ENCODE assay signal across 26 mouse cellular contexts in the genomic region with DNA sequence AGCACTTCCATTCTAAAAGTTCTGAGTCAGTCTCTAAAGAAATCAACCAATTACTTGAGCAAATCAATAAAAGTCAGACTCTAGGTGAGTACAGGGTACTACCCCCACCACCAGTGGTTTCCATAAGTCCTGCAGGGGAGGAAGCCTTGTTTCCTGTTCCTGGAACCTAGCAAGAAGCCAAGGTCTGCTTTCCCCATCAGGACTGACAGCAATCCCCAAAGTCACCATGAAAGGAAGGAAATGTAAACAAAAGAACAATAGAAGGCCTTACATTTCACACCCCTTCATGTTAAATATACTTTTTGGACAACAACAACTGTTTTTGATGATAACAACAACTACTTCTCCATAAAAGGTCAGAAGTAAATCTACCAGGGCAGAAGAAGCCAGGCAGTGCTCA. TPM values are rescaled to one million over a fixed set of nuclear protein-coding genes. Genes with fewer than 3 reads are reported as not detected.
DNase-seq lines count a peak whose midpoint lies in the region; ATAC-seq and TF ChIP-seq lines count a peak whose summit lies in the region.
"Had no signal": no experiment of that assay in that cellular context is flagged by ENCODE, and none has a peak within 500 bp of the region (broad histone marks: within the 10 kb centered on the region; RNA-seq: fewer than 3 reads in every experiment).

No protein-coding gene starts in this region.

- no peaks in the 10 kb centered on the region for H3K36me3 ChIP-seq in heart, embryonic 12.5 days
- H3K36me3 ChIP-seq in kidney, adult 2 months (ENCODE audit: control insufficient read depth, insufficient read depth, low read length), result no peaks in the 10 kb centered on the region
- H3K36me3 ChIP-seq in stomach, embryonic 14.5 days (ENCODE audit: control insufficient read depth, insufficient read depth, low read length), result no peaks in the 10 kb centered on the region
- H3K36me3 ChIP-seq in stomach, postnatal 0 days (ENCODE audit: control insufficient read depth, insufficient read depth, low read length), result no peaks in the 10 kb centered on the region
- H3K36me3 ChIP-seq: embryonic facial prominence, embryonic 13.5 days; forebrain, embryonic 15.5 days; limb, embryonic 12.5 days; liver, embryonic 15.5 days; lung, embryonic 15.5 days; midbrain, embryonic 12.5 days; neural tube, embryonic 12.5 days had no signal

- H3K27ac ChIP-seq in heart, embryonic 12.5 days (ENCODE audit: poor library complexity, severe bottlenecking), result no peak overlapping the region
- H3K27ac ChIP-seq in kidney, adult 2 months (ENCODE audit: insufficient read depth, low read depth, low read length), result no peak overlapping the region
- H3K27ac ChIP-seq in stomach, embryonic 14.5 days (ENCODE audit: low read length), result peak overlapping the region; percentile 15; the same call in 1 of the 2 replicates
- no peak overlapping the region for H3K27ac ChIP-seq in stomach, postnatal 0 days (replicated peaks)
- H3K27ac ChIP-seq: embryonic facial prominence, embryonic 13.5 days; forebrain, embryonic 10.5 days; forebrain, embryonic 15.5 days; hindbrain, embryonic 14.5 days; layer of hippocampus, adult 2 months; left cerebral cortex, adult 2 months; limb, embryonic 12.5 days; liver, embryonic 15.5 days; lung, embryonic 15.5 days; midbrain, embryonic 12.5 days; neural tube, embryonic 12.5 days had no signal

- no peak for TF ChIP-seq EP300 in stomach, postnatal 0 days (optimal IDR thresholded peaks at IDR 0.05)

- no peak for ATAC-seq in heart, embryonic 12.5 days (ENCODE audit: insufficient number of reproducible peaks, low FRiP score)
- no peak for ATAC-seq in stomach, embryonic 14.5 days (ENCODE audit: insufficient number of reproducible peaks, insufficient read depth, low FRiP score, low read depth)
- ATAC-seq in stomach, postnatal 0 days (ENCODE audit: low FRiP score, low TSS enrichment), result no peak
- ATAC-seq: forebrain, embryonic 15.5 days; intestine, postnatal 0 days had no signal

- H3K4me1 ChIP-seq in heart, embryonic 12.5 days (replicated peaks), result peaks cover 40% of the 10 kb centered on the region
- no peaks in the 10 kb centered on the region for H3K4me1 ChIP-seq in kidney, adult 2 months (ENCODE audit: control insufficient read depth, insufficient read depth, low read length)
- H3K4me1 ChIP-seq in stomach, embryonic 14.5 days (ENCODE audit: control insufficient read depth, insufficient read depth, low read length), result peaks cover 6% of the 10 kb centered on the region; the same call in 1 of the 2 replicates
- no peaks in the 10 kb centered on the region for H3K4me1 ChIP-seq in stomach, postnatal 0 days (replicated peaks; ENCODE audit: control insufficient read depth, insufficient read depth)

- no peak overlapping the region for H3K4me2 ChIP-seq in heart, embryonic 12.5 days
- H3K4me2 ChIP-seq in stomach, embryonic 14.5 days (replicated peaks; ENCODE audit: low read depth, low read length), result no peak overlapping the region
- no peak overlapping the region for H3K4me2 ChIP-seq in stomach, postnatal 0 days (replicated peaks; ENCODE audit: low read depth)
- H3K4me2 ChIP-seq: embryonic facial prominence, embryonic 13.5 days; forebrain, embryonic 15.5 days; hindbrain, embryonic 14.5 days; limb, embryonic 12.5 days; liver, embryonic 15.5 days; lung, embryonic 15.5 days; midbrain, embryonic 12.5 days; neural tube, embryonic 12.5 days had no signal

- H3K9me3 ChIP-seq in heart, embryonic 12.5 days (replicated peaks), result no peaks in the 10 kb centered on the region; the same call in 1 of the 2 replicates
- H3K9me3 ChIP-seq in stomach, embryonic 14.5 days (ENCODE audit: control insufficient read depth, low read depth, low read length), result no peaks in the 10 kb centered on the region
- no peaks in the 10 kb centered on the region for H3K9me3 ChIP-seq in stomach, postnatal 0 days (ENCODE audit: control insufficient read depth, low read length)
- H3K9me3 ChIP-seq: embryonic facial prominence, embryonic 13.5 days; forebrain, embryonic 10.5 days; forebrain, embryonic 15.5 days; limb, embryonic 12.5 days; liver, embryonic 15.5 days; lung, embryonic 15.5 days; midbrain, embryonic 12.5 days; neural tube, embryonic 12.5 days had no signal

- DNase-seq in heart, adult 9 months (ENCODE audit: low spot score in 2 of 2), result peak; percentile 46 to 81
- peak; percentile 23 for DNase-seq in kidney, adult 2 months
- no peak for DNase-seq in kidney, postnatal 4 days
- DNase-seq in stomach, postnatal 0 days (ENCODE audit: low spot score), result no peak
- DNase-seq: adrenal gland, postnatal 25 days; B cell, adult 2 months; cerebellum, adult 18-20 months; cerebellum, postnatal 10 days; kidney, postnatal 25 days; lung, postnatal 36 days; right cerebral cortex, postnatal 4 days had no signal

- H3K9ac ChIP-seq in heart, embryonic 12.5 days, result no peak overlapping the region
- no peak overlapping the region for H3K9ac ChIP-seq in stomach, embryonic 14.5 days (replicated peaks; ENCODE audit: low read depth, low read length)
- no peak overlapping the region for H3K9ac ChIP-seq in stomach, postnatal 0 days (ENCODE audit: low read length)
- H3K9ac ChIP-seq: embryonic facial prominence, embryonic 13.5 days; forebrain, embryonic 15.5 days; hindbrain, embryonic 14.5 days; limb, embryonic 12.5 days; liver, embryonic 15.5 days; lung, embryonic 15.5 days; midbrain, embryonic 12.5 days; neural tube, embryonic 12.5 days had no signal

- no peak overlapping the region for H3K4me3 ChIP-seq in heart, embryonic 12.5 days
- no peak overlapping the region for H3K4me3 ChIP-seq in kidney, adult 2 months (ENCODE audit: insufficient read depth, low read depth, low read length)
- H3K4me3 ChIP-seq in stomach, embryonic 14.5 days (ENCODE audit: low read depth, low read length), result no peak overlapping the region
- H3K4me3 ChIP-seq in stomach, postnatal 0 days (ENCODE audit: low read depth, low read length), result no peak overlapping the region
- H3K4me3 ChIP-seq: embryonic facial prominence, embryonic 13.5 days; forebrain, embryonic 10.5 days; forebrain, embryonic 15.5 days; layer of hippocampus, adult 2 months; left cerebral cortex, adult 2 months; limb, embryonic 12.5 days; liver, embryonic 15.5 days; lung, embryonic 15.5 days; midbrain, embryonic 12.5 days; myocyte; neural tube, embryonic 12.5 days had no signal

- no peaks in the 10 kb centered on the region for H3K27me3 ChIP-seq in heart, embryonic 12.5 days (replicated peaks)
- no peaks in the 10 kb centered on the region for H3K27me3 ChIP-seq in kidney, adult 2 months (replicated peaks; ENCODE audit: control insufficient read depth, insufficient read depth, low read length)
- no peaks in the 10 kb centered on the region for H3K27me3 ChIP-seq in stomach, embryonic 14.5 days (ENCODE audit: control insufficient read depth, insufficient read depth, low read length)
- no peaks in the 10 kb centered on the region for H3K27me3 ChIP-seq in stomach, postnatal 0 days (ENCODE audit: control insufficient read depth, insufficient read depth, low read length)
- H3K27me3 ChIP-seq: embryonic facial prominence, embryonic 13.5 days; forebrain, embryonic 15.5 days; limb, embryonic 12.5 days; liver, embryonic 15.5 days; lung, embryonic 15.5 days; midbrain, embryonic 12.5 days; neural tube, embryonic 12.5 days had no signal

- no peak for TF ChIP-seq POLR2A in kidney, adult 2 months (IDR thresholded peaks at IDR 0.05; ENCODE audit: low read depth, low read length)

- no peak for TF ChIP-seq CTCF in kidney, adult 2 months (conservative IDR thresholded peaks at IDR 0.05; ENCODE audit: insufficient read depth, insufficient read length, low read depth, low read length)
- no peak for TF ChIP-seq CTCF in stomach, postnatal 0 days (IDR thresholded peaks at IDR 0.05; ENCODE audit: low read depth)

RNA-seq across cellular contexts. Expression of gene Xxylt1, which starts 53.6 kb away (rescaled TPM):
- polyA plus RNA-seq in heart, embryonic 12.5 days (2016; fragmentation: Nextera tagmentation; extraction: Ambion mirVana), result 12.9 and 13.7 TPM in 2 replicates
- 16.8 and 18.0 TPM in 2 replicates for polyA plus RNA-seq in kidney, adult 2 months (2012; rRNA removed)
- polyA plus RNA-seq in stomach, embryonic 14.5 days (2014; fragmentation: Nextera tagmentation; extraction: Ambion mirVana), result 17.2 and 21.4 TPM in 2 replicates
- polyA plus RNA-seq in stomach, postnatal 0 days (2015; fragmentation: Nextera tagmentation; extraction: Ambion mirVana), result 7.2 and 7.3 TPM in 2 replicates

Comparison
In these comparisons a context has a peak if more than half of its experiments do, and no peak if none do; other contexts are left out.
1. DNase-seq: peak in heart, adult 9 months (2 of 2) and kidney, adult 2 months (single experiment); none in kidney, postnatal 4 days (0 of 2) and stomach, postnatal 0 days (single experiment).